Mouse (Mus musculus): ENCODE data around the gene Gm49383.

DNA sequence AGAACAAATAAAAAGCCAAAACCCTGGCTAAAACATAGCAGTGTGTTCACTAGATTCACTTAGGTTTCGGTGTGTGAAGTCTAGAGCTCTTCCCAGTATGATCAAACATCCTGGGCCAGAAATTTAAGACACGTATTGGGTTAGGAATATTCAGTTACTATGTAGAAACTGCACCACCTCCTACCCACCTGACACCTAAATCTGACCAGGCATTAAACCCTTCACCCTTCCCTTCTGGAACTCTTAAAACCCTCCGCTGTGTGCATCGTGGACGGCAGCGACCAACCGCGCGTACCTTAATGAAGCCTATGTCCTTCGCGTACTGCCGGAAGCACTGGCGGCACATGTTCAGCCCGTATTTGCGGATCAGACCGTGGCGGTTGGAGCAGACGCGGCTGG lies 38.5 kb downstream of the Gm49383 start:
- TF ChIP-seq GATA1 (IDR thresholded peaks at IDR 0.05; ENCODE audit: low read length) (no peak), TAL1 (IDR thresholded peaks at IDR 0.05; ENCODE audit: low read length) (no peak)

Measured in erythroblast, embryonic 14.5 days (primary cell).